Comparison of ENCODE assay signal across 23 mouse cellular contexts in genomic region chr9:14213283-14213682, GRCm38 (mm10).
DNase-seq lines count a peak whose midpoint lies in the region; ATAC-seq and TF ChIP-seq lines count a peak whose summit lies in the region.
"Had no signal": no experiment of that assay in that cellular context is flagged by ENCODE, and none has a peak within 500 bp of the region (broad histone marks: within the 10 kb centered on the region; RNA-seq: fewer than 3 reads in every experiment).

No protein-coding gene starts in this region.

- ATAC-seq in kidney, embryonic 14.5 days (ENCODE audit: low FRiP score, low TSS enrichment), result peak; percentile 86
- ATAC-seq: CD4-positive, CD25-positive, alpha-beta regulatory T cell, adult 4 months; forebrain, embryonic 13.5 days; liver, embryonic 12.5 days had no signal

- no peaks in the 10 kb centered on the region for H3K9me3 ChIP-seq in kidney, embryonic 14.5 days (ENCODE audit: control insufficient read depth, low read length)
- H3K9me3 ChIP-seq in limb, embryonic 10.5 days (replicated peaks), result no peaks in the 10 kb centered on the region
- H3K9me3 ChIP-seq: embryonic facial prominence, embryonic 12.5 days; forebrain, embryonic 13.5 days; G1E; heart, embryonic 10.5 days; hindbrain, embryonic 10.5 days; limb, embryonic 12.5 days; liver, embryonic 12.5 days had no signal

- no peaks in the 10 kb centered on the region for H3K27me3 ChIP-seq in kidney, embryonic 14.5 days (ENCODE audit: control insufficient read depth, insufficient read depth, low read length)
- H3K27me3 ChIP-seq in limb, embryonic 10.5 days (ENCODE audit: low read depth, poor library complexity, severe bottlenecking), result no peaks in the 10 kb centered on the region
- H3K27me3 ChIP-seq: embryonic facial prominence, embryonic 12.5 days; forebrain, embryonic 13.5 days; limb, embryonic 12.5 days; liver, embryonic 12.5 days had no signal

- H3K4me1 ChIP-seq in kidney, embryonic 14.5 days (ENCODE audit: control insufficient read depth, insufficient read depth, low read length), result peaks cover 8% of the 10 kb centered on the region; the same call in 1 of the 2 replicates
- H3K4me1 ChIP-seq in limb, embryonic 10.5 days, result no peaks in the 10 kb centered on the region
- H3K4me1 ChIP-seq: forebrain, embryonic 13.5 days; hindbrain, embryonic 10.5 days; limb, embryonic 12.5 days; liver, embryonic 12.5 days had no signal

- no peak overlapping the region for H3K4me3 ChIP-seq in kidney, embryonic 14.5 days (ENCODE audit: low read length)
- H3K4me3 ChIP-seq in left cerebral cortex, adult 2 months, result no peak overlapping the region
- H3K4me3 ChIP-seq in limb, embryonic 10.5 days, result no peak overlapping the region
- H3K4me3 ChIP-seq: embryonic facial prominence, embryonic 12.5 days; erythroblast, embryonic 14.5 days; forebrain, embryonic 13.5 days; heart, embryonic 10.5 days; hindbrain, embryonic 10.5 days; limb, embryonic 12.5 days; liver, embryonic 12.5 days had no signal

- H3K27ac ChIP-seq in kidney, embryonic 14.5 days (ENCODE audit: low read depth, low read length), result no peak overlapping the region; the same call in 1 of the 2 replicates
- H3K27ac ChIP-seq in left cerebral cortex, adult 2 months, result peak overlapping the region; percentile 47; the same call in 1 of the 2 replicates
- no peak overlapping the region for H3K27ac ChIP-seq in limb, embryonic 10.5 days
- H3K27ac ChIP-seq: embryonic facial prominence, embryonic 12.5 days; forebrain, embryonic 13.5 days; heart, embryonic 10.5 days; hindbrain, embryonic 10.5 days; limb, embryonic 12.5 days; liver, embryonic 12.5 days had no signal

- TF ChIP-seq CTCF in left cerebral cortex, adult 2 months (IDR thresholded peaks at IDR 0.05), result no peak

- intact Hi-C loops in left cerebral cortex, adult 2 months (cut with DNase I), result no loop called here
- intact Hi-C loops in left cerebral cortex, postnatal 36 days (cut with DNase I), result no loop called here
- intact Hi-C loops in left cerebral cortex, postnatal 25 days (cut with DNase I), result no loop called here

- WGBS in kidney, embryonic 14.5 days, result 44% methylated on average over 2 of the region's 2 CpGs
- WGBS in limb, embryonic 10.5 days, result 85% methylated on average over 2 of the region's 2 CpGs

- no peaks in the 10 kb centered on the region for H3K36me3 ChIP-seq in kidney, embryonic 14.5 days (ENCODE audit: control insufficient read depth, insufficient read depth, low read length)
- H3K36me3 ChIP-seq in limb, embryonic 10.5 days, result no peaks in the 10 kb centered on the region
- H3K36me3 ChIP-seq: embryonic facial prominence, embryonic 12.5 days; G1E; heart, embryonic 10.5 days; hindbrain, embryonic 10.5 days; limb, embryonic 12.5 days; liver, embryonic 12.5 days had no signal

- peak; percentile 34 for DNase-seq in adrenal gland, postnatal 14 days
- DNase-seq in adrenal gland, postnatal 4 days (ENCODE audit: low spot score in 2 of 2), result no peak
- no peak for DNase-seq in kidney, adult 18-20 months
- peak in 1 of 2 experiments; percentile 51 for DNase-seq in left cerebral cortex, adult 2 months (ENCODE audit: extremely low spot score in 1 of 2, low spot score in 2 of 2)
- no peak for DNase-seq in left cerebral cortex, postnatal 36 days (ENCODE audit: low spot score in 2 of 2)
- DNase-seq in left cerebral cortex, postnatal 25 days (ENCODE audit: low spot score in 2 of 2), result peak; percentile 27 to 64
- DNase-seq in limb, embryonic 10.5 days (ENCODE audit: low spot score), result no peak
- DNase-seq: cerebellum, adult 9-11 months; gastrocnemius, postnatal 36 days; kidney, postnatal 14 days; lung, embryonic 14.5 days; lung, postnatal 4 days; thymus, postnatal 36 days had no signal

- H3K4me2 ChIP-seq in kidney, embryonic 14.5 days (replicated peaks; ENCODE audit: low read depth, low read length), result no peak overlapping the region
- H3K4me2 ChIP-seq: embryonic facial prominence, embryonic 12.5 days; forebrain, embryonic 13.5 days; limb, embryonic 12.5 days; liver, embryonic 12.5 days; lung, embryonic 14.5 days had no signal

- no peak overlapping the region for H3K9ac ChIP-seq in kidney, embryonic 14.5 days (ENCODE audit: low read depth, low read length)
- H3K9ac ChIP-seq: embryonic facial prominence, embryonic 12.5 days; forebrain, embryonic 13.5 days; limb, embryonic 12.5 days; liver, embryonic 12.5 days; lung, embryonic 14.5 days had no signal

Comparison
In these comparisons a context has a peak if more than half of its experiments do, and no peak if none do; other contexts are left out.
1. DNase-seq: peak in adrenal gland, postnatal 14 days (single experiment) and left cerebral cortex, postnatal 25 days (2 of 2); none in adrenal gland, postnatal 4 days (0 of 2), kidney, adult 18-20 months (single experiment), left cerebral cortex, postnatal 36 days (0 of 2) and limb, embryonic 10.5 days (single experiment).